Mouse (Mus musculus) CH12.LX (cell line): ENCODE data around the gene Proser3. TPM values are rescaled to one million over a fixed set of nuclear protein-coding genes. Genes with fewer than 3 reads are reported as not detected.

Experiments used
- DNase-seq: peaks from one replicate; pipeline ENCODE4 v3.0.0-alpha.2; 2013; ENCODE audit errors: extremely low read depth
- H3K27ac ChIP-seq: 2 replicates; pipeline ENCODE4 v1.5.1; 2012; ENCODE audit warnings: low read depth, mild to moderate bottlenecking, control low read depth, moderate library complexity; ENCODE audit not compliant: insufficient read depth
- H3K27me3 ChIP-seq: replicated peaks from 2 replicates; pipeline ENCODE3; 2012; ENCODE audit warnings: inconsistent platforms
- H3K36me3 ChIP-seq, 2 experiments: replicated peaks in 1 of 2; 2 replicates each; pipeline versions ENCODE3 to v1.6.1; 2012; ENCODE audit warnings: inconsistent platforms in 1 of 2, low read length in 1 of 2, mild to moderate bottlenecking in 1 of 2, mixed read lengths in 1 of 2, moderate library complexity in 1 of 2; ENCODE audit not compliant: control insufficient read depth in 1 of 2, insufficient read depth in 1 of 2
- H3K4me1 ChIP-seq, 2 experiments: 2 replicates each; pipeline ENCODE4 v1.6.1; 2012; ENCODE audit warnings: inconsistent platforms in 1 of 2, moderate library complexity in 1 of 2; ENCODE audit not compliant: insufficient read depth in 2 of 2, control insufficient read depth in 1 of 2
- H3K4me2 ChIP-seq: 2 replicates; pipeline ENCODE4 v1.6.1; 2012; ENCODE audit warnings: low read depth, mild to moderate bottlenecking, control low read depth; ENCODE audit not compliant: poor library complexity, insufficient read depth, severe bottlenecking
- H3K4me3 ChIP-seq, 3 experiments: fragments of 150-350 bp in 1 of 3; sonication (generic) in 1 of 3; replicated peaks in 1 of 3; 2 replicates each; pipeline versions ENCODE3 to v1.5.1; 2011 to 2012; ENCODE audit warnings: low read depth in 2 of 3, low read length in 2 of 3, mild to moderate bottlenecking in 2 of 3, moderate library complexity in 2 of 3, control low read depth in 1 of 3, improper control_type of control experiment in 1 of 3, inconsistent platforms in 1 of 3, mixed read lengths in 1 of 3; ENCODE audit not compliant: poor library complexity in 1 of 3
- H3K79me2 ChIP-seq: replicated peaks from 2 replicates; pipeline ENCODE4 v1.6.1; 2012; ENCODE audit warnings: mild to moderate bottlenecking, moderate library complexity; ENCODE audit not compliant: control insufficient read depth, poor library complexity, insufficient read depth, severe bottlenecking; ENCODE audit errors: extremely low read depth
- H3K9ac ChIP-seq: 2 replicates; pipeline ENCODE4 v1.6.1; 2012; ENCODE audit warnings: low read depth, mild to moderate bottlenecking, control low read depth, moderate library complexity; ENCODE audit not compliant: insufficient read depth
- H3K9me3 ChIP-seq: replicated peaks from 2 replicates; pipeline ENCODE3; 2012; ENCODE audit warnings: low read length, inconsistent platforms, mixed read lengths
- BHLHE40 ChIP-seq: IDR thresholded peaks from 2 replicates; pipeline ENCODE4 v1.6.1; 2011; ENCODE audit warnings: mild to moderate bottlenecking, low read depth, low read length, improper control_type of control experiment
- CHD2 ChIP-seq: IDR thresholded peaks from 2 replicates; pipeline ENCODE4 v1.6.1; 2011; ENCODE audit warnings: low read length, improper control_type of control experiment
- E2F4 ChIP-seq: IDR thresholded peaks from 2 replicates; pipeline ENCODE4 v1.6.1; 2011; ENCODE audit warnings: low read depth, low read length, improper control_type of control experiment; ENCODE audit not compliant: insufficient replicate concordance
- ELF1 ChIP-seq: IDR thresholded peaks from 2 replicates; pipeline ENCODE4 v1.6.1; 2014; ENCODE audit warnings: low read depth, mild to moderate bottlenecking, inconsistent platforms, low read length, improper control_type of control experiment
- ETS1 ChIP-seq: conservative IDR thresholded peaks from 2 replicates; pipeline ENCODE4 v1.6.1; 2012; ENCODE audit warnings: low read depth, mild to moderate bottlenecking, inconsistent platforms, low read length, improper control_type of control experiment, moderate library complexity
- GABPA ChIP-seq: IDR thresholded peaks from 2 replicates; pipeline ENCODE4 v1.6.1; 2012; ENCODE audit warnings: low read depth, low read length, improper control_type of control experiment, inconsistent platforms; ENCODE audit not compliant: insufficient replicate concordance
- IRF4 ChIP-seq: IDR thresholded peaks from 2 replicates; pipeline ENCODE4 v1.6.1; 2014; ENCODE audit warnings: low read depth, mild to moderate bottlenecking, inconsistent platforms, low read length, improper control_type of control experiment
- KAT2A ChIP-seq: IDR thresholded peaks from 2 replicates; pipeline ENCODE4 v1.6.1; 2012; ENCODE audit warnings: low read length, improper control_type of control experiment, inconsistent platforms; ENCODE audit not compliant: insufficient replicate concordance
- MAFK ChIP-seq: IDR thresholded peaks from 2 replicates; pipeline ENCODE4 v1.6.1; 2011; ENCODE audit warnings: low read length, improper control_type of control experiment; ENCODE audit not compliant: insufficient replicate concordance
- MAX ChIP-seq: IDR thresholded peaks from 2 replicates; pipeline ENCODE4 v1.6.1; 2011; ENCODE audit warnings: low read length, improper control_type of control experiment
- MAZ ChIP-seq: IDR thresholded peaks from 2 replicates; pipeline ENCODE4 v1.6.1; 2012; ENCODE audit warnings: low read depth, mild to moderate bottlenecking, inconsistent platforms, low read length, improper control_type of control experiment, moderate library complexity
- MEF2A ChIP-seq: IDR thresholded peaks from 2 replicates; pipeline ENCODE4 v1.6.1; 2014; ENCODE audit warnings: low read depth, mild to moderate bottlenecking, inconsistent platforms, low read length, improper control_type of control experiment, borderline replicate concordance
- MXI1 ChIP-seq: IDR thresholded peaks from 2 replicates; pipeline ENCODE4 v1.6.1; 2011; ENCODE audit warnings: mild to moderate bottlenecking, low read depth, low read length, improper control_type of control experiment
- MYC ChIP-seq: IDR thresholded peaks from 2 replicates; pipeline ENCODE4 v1.6.1; 2011; ENCODE audit warnings: low read depth, mild to moderate bottlenecking, improper control_type of control experiment, low read length
- NELFE ChIP-seq: IDR thresholded peaks from 2 replicates; pipeline ENCODE4 v1.6.1; 2011; ENCODE audit warnings: low read depth, low read length, improper control_type of control experiment
- NRF1 ChIP-seq: IDR thresholded peaks from 2 replicates; pipeline ENCODE4 v1.6.1; 2014; ENCODE audit warnings: low read depth, mild to moderate bottlenecking, inconsistent platforms, low read length, improper control_type of control experiment, moderate library complexity
- PAX5 ChIP-seq: IDR thresholded peaks from 2 replicates; pipeline ENCODE4 v1.6.1; 2012; ENCODE audit warnings: low read length, inconsistent platforms, mixed read lengths
- POLR2AphosphoS2 ChIP-seq: IDR thresholded peaks from 2 replicates; pipeline ENCODE4 v1.6.1; 2011; ENCODE audit warnings: low read depth, low read length, improper control_type of control experiment
- RAD21 ChIP-seq: IDR thresholded peaks from 2 replicates; pipeline ENCODE4 v1.6.1; 2011; ENCODE audit warnings: low read depth, mild to moderate bottlenecking, low read length, improper control_type of control experiment, moderate library complexity
- RCOR1 ChIP-seq: conservative IDR thresholded peaks from 2 replicates; pipeline ENCODE4 v1.6.1; 2012; ENCODE audit warnings: low read depth, mild to moderate bottlenecking, inconsistent platforms, low read length, improper control_type of control experiment
- SMC3 ChIP-seq: IDR thresholded peaks from 2 replicates; pipeline ENCODE4 v1.6.1; 2011; ENCODE audit warnings: low read depth, low read length, improper control_type of control experiment
- TBP ChIP-seq: conservative IDR thresholded peaks from 2 replicates; pipeline ENCODE4 v1.6.1; 2011; ENCODE audit warnings: low read depth, low read length, improper control_type of control experiment
- TCF12 ChIP-seq: IDR thresholded peaks from 2 replicates; pipeline ENCODE4 v1.6.1; 2014; ENCODE audit warnings: low read depth, mild to moderate bottlenecking, inconsistent platforms, low read length, improper control_type of control experiment
- UBTF ChIP-seq: IDR thresholded peaks from 2 replicates; pipeline ENCODE4 v1.6.1; 2012; ENCODE audit warnings: low read depth, mild to moderate bottlenecking, inconsistent platforms, low read length, improper control_type of control experiment, moderate library complexity
- USF1 ChIP-seq: IDR thresholded peaks from 2 replicates; pipeline ENCODE4 v1.6.1; 2014; ENCODE audit warnings: low read depth, mild to moderate bottlenecking, inconsistent platforms, low read length, improper control_type of control experiment
- USF2 ChIP-seq: conservative IDR thresholded peaks from 2 replicates; pipeline ENCODE4 v1.6.1; 2011; ENCODE audit warnings: low read depth, low read length, improper control_type of control experiment
- ZC3H11A ChIP-seq: IDR thresholded peaks from 2 replicates; pipeline ENCODE4 v1.6.1; 2012; ENCODE audit warnings: low read depth, mild to moderate bottlenecking, inconsistent platforms, low read length, improper control_type of control experiment
- ZKSCAN1 ChIP-seq: IDR thresholded peaks from 2 replicates; pipeline ENCODE4 v1.6.1; 2012; ENCODE audit warnings: low read depth, inconsistent platforms, low read length, improper control_type of control experiment, borderline replicate concordance
- ZMIZ1 ChIP-seq: IDR thresholded peaks from 2 replicates; pipeline ENCODE4 v1.6.1; 2012; ENCODE audit warnings: low read depth, mild to moderate bottlenecking, inconsistent platforms, low read length, improper control_type of control experiment
- ZNF384 ChIP-seq: IDR thresholded peaks from 2 replicates; pipeline ENCODE4 v1.6.1; 2012; ENCODE audit warnings: low read depth, low read length, improper control_type of control experiment, inconsistent platforms
- dilution Hi-C: fragments of 300-500 bp; cut with MboI; formaldehyde crosslinking; loops from 2 replicates; pipeline ENCODE4 v1.14.3; 2020; ENCODE audit warnings: low sequenced_read_pairs; ENCODE audit not compliant: extremely low pct_unique_long_range_greater_than_20kb, extremely low pct_ligation_motif_present
- in situ Hi-C: fragments of 300-500 bp; cut with MboI; formaldehyde crosslinking; loops from 3 replicates; pipeline ENCODE4 v1.14.3; 2019; ENCODE audit warnings: low sequenced_read_pairs, low pct_ligation_motif_present, low pct_unique_long_range_greater_than_20kb, mixed read lengths
- polyA plus RNA-seq: library from polyadenylated mRNA; unstranded; fragments of >175 nt; gene quantifications from 2 replicates; pipeline ENCODE4 v1.2.1, GENCODE M21; 2012; ENCODE audit warnings: low read depth; ENCODE audit not compliant: insufficient read length
- total RNA-seq, 2 experiments: library from RNA; depleted of rRNA; stranded (reverse); fragments of 300-350 nt in 1 of 2; fragments of >200 nt in 1 of 2; gene quantifications; 2 replicates each; pipeline ENCODE4 v1.2.3; 2012 to 2014

The Proser3 gene
- total and polyA plus RNA-seq, 3 experiments: 2.0 to 6.0 (median 5.9) TPM

DNA sequence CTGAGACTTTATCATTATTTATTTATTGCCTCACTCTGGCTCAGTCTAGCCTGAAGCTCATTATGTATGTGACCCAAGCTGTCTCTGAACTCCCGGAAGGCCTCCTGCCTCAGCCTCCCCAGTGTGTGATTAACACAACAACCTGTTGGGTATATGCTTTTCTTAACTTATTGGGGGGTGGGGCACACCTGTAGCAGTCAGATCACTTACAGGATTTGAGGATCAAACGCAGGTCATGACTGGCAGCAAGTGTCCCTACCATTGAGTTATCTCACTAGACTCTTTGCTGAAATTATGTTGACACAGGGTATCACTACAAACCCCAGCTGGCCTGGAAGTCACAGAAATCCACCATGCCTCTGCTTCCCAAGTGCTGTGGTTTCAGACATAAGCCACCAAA, 8.2 kb upstream of the Proser3 start:
- H3K79me2 ChIP-seq: peaks cover 25% of the 10 kb centered on the region
- DNase-seq: no peak
- H3K4me1 ChIP-seq: peaks cover 9 to 39% of the 10 kb centered on the region in 2 experiments; a peak in 3 of 4 replicates
- peak overlapping the region; percentile 58 for H3K4me2 ChIP-seq
- H3K36me3 ChIP-seq: peaks cover 23 to 47% of the 10 kb centered on the region in 2 experiments
- no peaks in the 10 kb centered on the region for H3K27me3 ChIP-seq
- dilution Hi-C loops: no loop called here
- no peak overlapping the region for H3K4me3 ChIP-seq
- no peaks in the 10 kb centered on the region for H3K9me3 ChIP-seq
- in situ Hi-C loops: no loop called here
- no peak overlapping the region for H3K27ac ChIP-seq
- TF ChIP-seq MAZ (no peak), UBTF (no peak), USF1 (no peak), PAX5 (no peak), ETS1 (no peak), ZNF384 (no peak), MAX (no peak), RCOR1 (no peak), ELF1 (no peak), ZC3H11A (no peak), CHD2 (no peak)
- TF ChIP-seq, all 38 proteins: peak for 0
- H3K9ac ChIP-seq: peak overlapping the region; percentile 77

- dilution Hi-C loops (no loop called here), in situ Hi-C loops (loop anchor here (5.0 kb wide), 1 partner anchor 48 kb away; no protein-coding TSS in a partner anchor)
- peaks cover 25% of the 10 kb centered on the region for H3K79me2 ChIP-seq
- peak; percentile 98 for DNase-seq
- peak within 1 kb of the TSS; percentile 63 for H3K27ac ChIP-seq
- peaks cover 9 to 37% of the 10 kb centered on the region in 2 experiments; a peak in 3 of 4 replicates for H3K4me1 ChIP-seq
- H3K4me2 ChIP-seq: peak within 1 kb of the TSS; percentile 85
- peak within 1 kb of the TSS; percentile 98 for H3K9ac ChIP-seq
- H3K27me3 ChIP-seq: no peaks in the 10 kb centered on the region
- peaks cover 27 to 47% of the 10 kb centered on the region in 2 experiments for H3K36me3 ChIP-seq
- no peaks in the 10 kb centered on the region for H3K9me3 ChIP-seq
- peak within 1 kb of the TSS; percentile 70 to 99 (median 99) for H3K4me3 ChIP-seq
- TF ChIP-seq ZKSCAN1: no peak
- peak; percentile 67 for TF ChIP-seq MXI1
- TF ChIP-seq E2F4: no peak
- peak; percentile 22; the same call in 1 of the 2 replicates for TF ChIP-seq MAX
- TF ChIP-seq ZMIZ1: peak; percentile 71; the same call in 1 of the 2 replicates
- TF ChIP-seq ELF1: peak; percentile 95
- peak; percentile 95 for TF ChIP-seq MAZ
- no peak for TF ChIP-seq BHLHE40
- TF ChIP-seq MEF2A: peak; percentile 64
- peak; percentile 61 for TF ChIP-seq NELFE
- TF ChIP-seq NRF1: peak; percentile 88
- TF ChIP-seq ETS1: no peak
- no peak for TF ChIP-seq GABPA
- no peak for TF ChIP-seq UBTF
- no peak for TF ChIP-seq MYC
- no peak for TF ChIP-seq RAD21
- TF ChIP-seq POLR2AphosphoS2: 0 out of 2 replicates have a peak, but pooled peaks have one; percentile 42
- TF ChIP-seq TBP: peak; percentile 59; the same call in 1 of the 2 replicates
- peak; percentile 84; the same call in 1 of the 2 replicates for TF ChIP-seq KAT2A
- peak; percentile 51; the same call in 1 of the 2 replicates for TF ChIP-seq IRF4
- TF ChIP-seq MAFK: no peak
- TF ChIP-seq RCOR1: no peak
- no peak for TF ChIP-seq ZC3H11A
- peak; percentile 89 for TF ChIP-seq CHD2
- no peak for TF ChIP-seq USF2
- peak; percentile 63; the same call in 1 of the 2 replicates for TF ChIP-seq TCF12
- no peak for TF ChIP-seq SMC3
Measured at GRCm38 (mm10) chr7:30559443-30559954, 7.4 kb upstream of the Proser3 start, which contains the start of gene Lin37. Gene Lin37, minus strand, starts transcription at chr7:30559838.
